Mouse (Mus musculus) Patski (cell line): ENCODE measurements at regions not wholly inside any gene's neighbourhood (a gene's known extent, or its start where the extent isn't known, plus 50 kb on each side); places are given as distances from the start of the nearest gene placed in this dataset.

Source experiments
- ATAC-seq: fragments of 100-300 bp; one replicate; pipeline ENCODE4 v1.8.0; 2021
- CTCF ChIA-PET: fragments of 350-600 bp; sonication (Branson Sonifier 250); formaldehyde crosslinking; loops from one replicate; lab custom pipeline; 2022; ENCODE audit warnings: inconsistent platforms; lab: Charles Lee
- POLR2A ChIA-PET: fragments of 350-600 bp; sonication (Branson Sonifier 250); formaldehyde crosslinking; loops from one replicate; lab custom pipeline; 2022; ENCODE audit warnings: antibody characterized with exemption, inconsistent platforms; lab: Charles Lee
- DNase-seq: peaks from one replicate; pipeline ENCODE4 v3.0.0-alpha.2; 2011; ENCODE audit warnings: low read depth, low spot score
- H3K27me3 ChIP-seq: fragments of 371-371 bp; one replicate; pipeline ENCODE4 v1.5.1; 2021
- CTCF ChIP-seq: fragments of 100-300 bp; IDR thresholded peaks from one replicate; pipeline ENCODE4 v1.5.1; 2021
- in situ Hi-C: fragments of 300-500 bp; cut with MboI; formaldehyde crosslinking; loops from 3 replicates; pipeline ENCODE4 v1.11.1; 2018; ENCODE audit warnings: low pct_unique_long_range_greater_than_20kb, mixed read lengths

DNA sequence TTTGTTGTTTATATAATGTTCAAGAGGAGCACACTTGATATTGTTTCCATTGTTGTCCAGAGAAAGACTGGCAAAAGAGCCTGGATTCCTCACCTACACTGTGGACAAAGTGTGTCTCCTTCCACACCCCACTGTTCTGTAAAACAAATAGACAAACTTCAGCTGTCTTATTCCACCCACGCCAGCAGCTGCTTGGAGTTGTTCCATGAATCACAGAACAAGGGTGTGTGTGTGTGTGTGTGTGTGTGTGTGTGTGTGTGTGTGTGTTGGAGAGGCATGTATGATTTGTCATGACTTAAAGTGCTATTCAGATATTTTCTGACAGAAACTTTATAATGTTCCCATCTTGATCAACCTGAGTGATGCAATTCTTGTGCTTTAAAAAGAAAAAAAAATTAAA lies 114.1 kb upstream of the Rap2b start:
- POLR2A ChIA-PET: no interaction called here
- H3K27me3 ChIP-seq: peaks cover 36% of the 10 kb centered on the region
- DNase-seq: no peak
- ATAC-seq: no peak
- in situ Hi-C loops: loop anchor here (5.0 kb wide), 1 partner anchor 1210 kb away; no protein-coding TSS in a partner anchor
- TF ChIP-seq CTCF: no peak
- CTCF ChIA-PET: interaction anchor here (1.5 kb wide), 2 partner anchors 10 to 21 kb away, joined by 3 to 5 read pairs; no protein-coding TSS in a partner anchor

DNA sequence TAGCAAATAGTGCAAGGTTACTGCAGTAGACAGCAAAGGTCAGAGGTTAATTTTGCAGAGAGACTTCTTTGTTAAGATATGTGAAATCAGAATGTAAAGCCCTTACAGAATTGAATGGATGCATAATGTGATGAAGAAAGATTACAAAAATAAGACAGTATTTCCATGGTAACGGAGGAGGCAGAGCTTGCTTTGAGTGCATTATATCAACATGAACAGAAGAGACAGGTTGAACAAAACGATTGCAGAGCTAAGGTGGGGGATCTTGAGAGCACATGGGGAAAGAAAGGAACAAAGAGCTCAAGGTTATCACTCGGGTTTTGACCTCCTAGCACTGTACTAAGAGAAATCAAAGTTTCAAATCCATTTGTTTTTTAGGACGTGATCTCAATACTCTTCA lies 106.2 kb upstream of the Rap2b start:
- ChIA-PET CTCF (interaction anchor here (0.8 to 1.0 kb wide), 2 partner anchors 13 to 583 kb away, joined by 6 read pairs; no protein-coding TSS in a partner anchor), POLR2A (no interaction called here)
- no peak for ATAC-seq
- H3K27me3 ChIP-seq: peaks cover 36% of the 10 kb centered on the region
- in situ Hi-C loops: no loop called here
- no peak for TF ChIP-seq CTCF
- DNase-seq: no peak

DNA sequence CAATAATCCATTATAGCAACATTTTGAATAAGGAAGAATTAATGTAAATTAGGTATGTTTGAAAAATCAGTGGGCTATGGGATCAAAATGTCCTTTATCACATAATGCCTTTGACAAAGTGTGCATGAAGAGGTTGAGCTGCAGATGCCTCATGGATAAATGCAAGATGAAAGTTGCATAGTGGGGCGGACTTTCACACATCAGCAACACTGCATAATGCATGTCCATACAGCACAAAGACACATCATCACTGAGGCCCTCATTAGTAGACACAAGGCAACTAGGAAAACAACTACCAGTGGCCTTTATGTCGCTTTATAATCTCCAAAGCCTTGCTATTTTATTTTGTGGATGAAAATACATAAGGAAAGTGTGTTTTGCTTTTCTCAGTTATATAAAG lies 105.8 kb upstream of the Rap2b start:
- ATAC-seq (no peak), DNase-seq (no peak)
- CTCF ChIA-PET: interaction anchor here (0.8 to 1.0 kb wide), 2 partner anchors 13 to 583 kb away, joined by 6 read pairs; no protein-coding TSS in a partner anchor
- peaks cover 36% of the 10 kb centered on the region for H3K27me3 ChIP-seq
- in situ Hi-C loops: no loop called here
- POLR2A ChIA-PET: no interaction called here
- TF ChIP-seq CTCF: no peak

DNA sequence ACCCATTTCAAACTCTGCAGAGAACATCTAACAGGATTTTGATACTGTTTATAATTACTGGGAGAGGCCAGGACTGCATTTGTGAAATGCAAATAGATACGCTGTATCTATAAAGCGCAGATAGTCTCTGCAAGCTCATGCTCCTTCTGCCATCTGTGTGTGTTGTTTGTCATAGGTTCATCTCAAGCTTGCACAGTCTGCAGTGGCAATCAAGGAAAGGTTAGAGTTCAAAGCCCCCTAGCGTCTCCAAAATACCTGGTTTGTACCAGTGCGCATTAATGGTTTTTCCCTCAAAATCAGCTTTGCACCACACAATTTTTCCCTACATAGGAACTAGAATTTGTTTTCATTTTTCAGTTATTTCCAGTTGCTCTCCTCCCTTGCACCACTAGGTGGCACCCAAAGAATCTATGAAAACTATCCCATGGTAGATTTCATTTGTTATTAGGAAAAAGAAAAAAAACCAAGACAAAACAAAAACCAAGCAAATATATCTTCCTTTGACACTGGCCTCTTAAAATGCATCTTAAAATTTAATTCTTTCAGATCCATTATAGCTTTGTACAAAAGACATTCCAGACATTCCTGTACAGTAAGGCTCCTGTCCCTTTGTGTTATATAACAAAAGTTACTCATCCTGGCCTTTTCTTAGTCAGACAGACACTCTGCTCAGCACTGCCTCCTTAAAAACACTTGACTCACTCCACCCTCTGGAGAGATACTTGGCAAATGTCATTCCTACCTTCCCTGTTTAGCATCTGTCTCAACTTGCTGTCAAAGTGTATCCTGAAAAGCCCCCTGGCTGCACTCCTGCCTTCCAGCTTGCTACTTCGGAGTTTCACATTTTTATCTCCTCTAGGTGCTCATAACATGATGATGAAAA lies 92.7 kb upstream of the Rap2b start:
- peaks cover 5% of the 10 kb centered on the region for H3K27me3 ChIP-seq
- ChIA-PET CTCF (interaction anchor here (0.8 to 2.9 kb wide), 22 partner anchors 9 to 1190 kb away, joined by 3 to 15 read pairs (median 4); partner anchors contain the start of gene Rap2b), POLR2A (interaction anchor here (0.7 to 1.2 kb wide), 3 partner anchors 9 to 95 kb away, joined by 3 read pairs; no protein-coding TSS in a partner anchor)
- peak; percentile 98 for ATAC-seq
- in situ Hi-C loops: no loop called here
- peak; percentile 63 for DNase-seq
- TF ChIP-seq CTCF: peak; percentile 74

DNA sequence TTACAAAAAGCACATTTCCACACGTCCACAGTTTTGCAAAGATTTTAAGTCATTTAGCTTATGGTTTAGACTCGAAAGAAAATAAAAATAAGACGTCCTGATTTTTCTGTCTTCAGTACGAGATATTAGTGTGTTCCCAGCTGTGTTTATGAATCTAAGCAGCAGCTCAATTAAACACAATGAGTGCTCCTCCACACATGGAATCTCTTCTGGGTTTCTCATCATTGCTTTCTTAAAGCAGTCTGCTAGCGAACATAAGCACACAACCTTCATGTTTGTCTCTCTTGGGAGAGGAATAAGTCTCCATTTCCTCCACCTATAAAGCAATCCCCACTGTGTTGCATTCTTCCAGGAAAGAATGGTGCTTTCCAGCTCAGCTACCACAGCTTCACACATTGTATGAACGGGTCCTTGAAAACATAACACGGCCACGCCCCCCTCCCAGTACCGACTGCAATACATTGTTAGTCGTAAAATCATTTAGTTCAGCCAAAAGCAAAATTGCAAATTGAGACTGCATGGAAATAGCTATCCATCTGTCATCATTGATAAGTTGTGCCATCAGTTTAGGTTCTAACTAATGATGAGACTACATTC lies 75.4 kb upstream of the Rap2b start:
- no peak for TF ChIP-seq CTCF
- ChIA-PET POLR2A (no interaction called here), CTCF (interaction anchor here (0.9 to 3.9 kb wide), 8 partner anchors 9 to 1184 kb away, joined by 3 to 10 read pairs (median 4); no protein-coding TSS in a partner anchor)
- in situ Hi-C loops: no loop called here
- no peaks in the 10 kb centered on the region for H3K27me3 ChIP-seq
- ATAC-seq (no peak), DNase-seq (no peak)

DNA sequence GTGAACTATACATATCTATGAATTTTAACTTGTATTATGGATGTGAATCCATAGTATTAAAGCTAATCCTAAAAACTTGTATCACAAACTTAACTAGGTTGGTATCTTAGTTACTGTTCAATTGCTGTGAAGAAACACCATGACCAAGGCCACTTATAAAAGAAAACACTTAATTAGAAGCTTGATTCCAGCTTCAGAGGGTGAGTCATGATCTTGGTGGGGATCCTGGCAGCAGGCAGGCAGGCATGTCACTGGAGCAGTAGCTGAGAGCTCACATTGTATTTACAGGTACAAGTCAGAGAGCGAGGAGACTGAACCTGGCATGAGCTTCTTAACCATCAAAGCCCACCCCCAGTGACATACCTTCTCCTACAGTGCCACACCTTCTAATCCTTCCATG lies 73.2 kb upstream of the Rap2b start:
- in situ Hi-C loops: no loop called here
- DNase-seq (no peak), ATAC-seq (peak; percentile 95)
- TF ChIP-seq CTCF: no peak
- POLR2A ChIA-PET: no interaction called here
- no peaks in the 10 kb centered on the region for H3K27me3 ChIP-seq
- CTCF ChIA-PET: interaction anchor here (0.9 to 3.9 kb wide), 9 partner anchors 8 to 551 kb away, joined by 3 to 12 read pairs (median 5); no protein-coding TSS in a partner anchor

DNA sequence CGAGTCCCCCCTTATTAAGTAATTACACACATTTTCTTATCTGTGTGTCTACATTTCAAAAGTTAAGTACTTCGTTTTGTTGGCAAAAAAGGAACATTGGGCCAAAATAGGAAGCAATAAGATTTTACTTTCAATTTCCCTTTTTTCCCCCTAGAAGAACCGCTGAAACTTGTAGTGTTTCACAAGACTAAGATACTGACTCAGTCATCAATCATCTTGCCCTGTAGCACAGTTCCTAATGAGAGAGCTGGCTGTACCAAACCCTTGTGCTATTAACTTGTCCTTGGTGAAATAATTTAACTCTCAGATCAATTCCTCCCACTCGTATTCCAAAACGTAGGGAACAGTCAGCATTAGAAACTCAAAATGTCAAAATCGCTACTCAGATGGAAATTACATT lies 66.6 kb upstream of the Rap2b start:
- ATAC-seq: no peak
- no peaks in the 10 kb centered on the region for H3K27me3 ChIP-seq
- CTCF ChIA-PET: no interaction called here
- no peak for DNase-seq
- no peak for TF ChIP-seq CTCF
- in situ Hi-C loops: no loop called here
- POLR2A ChIA-PET: interaction anchor here (0.7 kb wide), 1 partner anchor 26 kb away, joined by 3 read pairs; no protein-coding TSS in a partner anchor

DNA sequence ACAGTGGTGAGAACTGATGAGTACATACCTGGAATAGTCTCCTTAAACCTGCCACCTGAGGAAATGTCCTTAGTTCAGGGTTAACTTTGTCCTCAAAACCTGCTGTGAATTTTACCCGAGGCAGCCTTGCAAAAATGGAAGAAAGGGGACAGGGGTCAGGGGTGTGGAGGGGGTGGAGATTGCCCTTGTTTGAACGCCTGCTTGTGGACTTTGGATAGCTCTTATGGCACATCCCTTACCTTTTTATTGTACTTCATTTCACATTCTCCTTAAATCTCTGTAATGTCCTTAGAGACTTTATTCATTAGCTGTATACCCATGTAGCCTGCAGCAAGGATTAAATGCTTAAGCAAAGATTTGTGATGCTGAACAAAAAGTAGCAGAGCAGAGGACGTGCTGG lies 64.1 kb upstream of the Rap2b start:
- ATAC-seq: no peak
- TF ChIP-seq CTCF: no peak
- H3K27me3 ChIP-seq: peaks cover 8% of the 10 kb centered on the region
- DNase-seq: no peak
- in situ Hi-C loops: no loop called here
- ChIA-PET CTCF (interaction anchor here (1.0 to 1.9 kb wide), 5 partner anchors 9 to 55 kb away, joined by 3 to 5 read pairs (median 4); no protein-coding TSS in a partner anchor), POLR2A (no interaction called here)

DNA sequence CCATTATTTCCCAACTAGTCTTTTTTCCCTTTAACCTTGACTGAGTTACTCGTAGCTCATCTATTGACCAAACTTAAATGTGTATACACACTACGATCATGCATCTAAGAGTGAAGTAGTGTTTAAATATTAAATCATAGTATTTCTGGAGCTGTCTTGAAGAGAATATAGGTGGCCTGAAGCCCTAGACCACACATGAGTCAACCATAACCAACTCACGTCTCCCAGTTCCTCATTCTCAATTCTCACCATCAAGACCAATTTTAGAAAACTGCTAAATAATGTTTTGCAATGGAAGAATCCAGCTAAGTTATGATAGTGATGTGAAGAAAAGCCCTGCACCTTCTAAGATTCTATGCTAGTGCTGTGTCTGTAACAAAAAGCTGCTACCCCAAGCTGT lies 59.2 kb upstream of the Rap2b start:
- in situ Hi-C loops: no loop called here
- TF ChIP-seq CTCF: no peak
- no peak for ATAC-seq
- ChIA-PET CTCF (interaction anchor here (1.0 to 2.4 kb wide), 11 partner anchors 9 to 55 kb away, joined by 3 to 8 read pairs (median 4); no protein-coding TSS in a partner anchor), POLR2A (interaction anchor here (0.7 kb wide), 1 partner anchor 11 kb away, joined by 4 read pairs; no protein-coding TSS in a partner anchor)
- no peak for DNase-seq
- peaks cover 8% of the 10 kb centered on the region for H3K27me3 ChIP-seq

DNA sequence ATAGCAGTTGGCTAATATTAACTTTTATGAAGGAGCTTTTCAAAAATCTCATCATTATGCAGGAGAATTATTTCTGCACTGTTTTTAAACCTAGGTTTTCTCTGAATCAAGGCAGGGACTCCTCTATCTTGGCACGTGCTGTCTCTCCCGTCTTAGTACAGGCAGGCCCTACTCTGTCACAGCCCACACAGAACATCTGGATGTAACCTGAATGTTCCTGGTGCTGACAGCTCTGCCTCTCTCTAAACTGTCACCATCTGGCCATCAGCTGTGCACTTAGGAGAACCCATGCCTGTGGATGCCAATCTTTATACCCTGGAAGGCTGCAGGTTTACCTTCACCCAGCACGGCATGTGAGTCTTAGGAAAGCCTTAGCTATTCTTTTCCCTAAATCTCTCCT lies 58.0 kb upstream of the Rap2b start:
- ATAC-seq (no peak), DNase-seq (no peak)
- peaks cover 8% of the 10 kb centered on the region for H3K27me3 ChIP-seq
- no peak for TF ChIP-seq CTCF
- ChIA-PET POLR2A (no interaction called here), CTCF (interaction anchor here (1.0 to 2.4 kb wide), 8 partner anchors 9 to 58 kb away, joined by 3 to 8 read pairs (median 4); partner anchors contain the start of gene Rap2b)
- in situ Hi-C loops: no loop called here
